Mouse (Mus musculus) cerebellum, adult 2 months (tissue): ENCODE data around the gene Olfr287.

Experiments
- CTCF ChIP-seq: fragments of 200-500 bp; IDR thresholded peaks from 2 replicates; pipeline ENCODE4 v1.5.1; 2011; ENCODE audit warnings: low read depth, mild to moderate bottlenecking, control low read depth, low read length, moderate library complexity, borderline replicate concordance; ENCODE audit not compliant: insufficient read depth
- POLR2A ChIP-seq: fragments of 200-500 bp; IDR thresholded peaks from 2 replicates; pipeline ENCODE4 v1.6.1; 2011; ENCODE audit warnings: low read length, control low read depth, borderline replicate concordance; ENCODE audit not compliant: insufficient read depth

DNA sequence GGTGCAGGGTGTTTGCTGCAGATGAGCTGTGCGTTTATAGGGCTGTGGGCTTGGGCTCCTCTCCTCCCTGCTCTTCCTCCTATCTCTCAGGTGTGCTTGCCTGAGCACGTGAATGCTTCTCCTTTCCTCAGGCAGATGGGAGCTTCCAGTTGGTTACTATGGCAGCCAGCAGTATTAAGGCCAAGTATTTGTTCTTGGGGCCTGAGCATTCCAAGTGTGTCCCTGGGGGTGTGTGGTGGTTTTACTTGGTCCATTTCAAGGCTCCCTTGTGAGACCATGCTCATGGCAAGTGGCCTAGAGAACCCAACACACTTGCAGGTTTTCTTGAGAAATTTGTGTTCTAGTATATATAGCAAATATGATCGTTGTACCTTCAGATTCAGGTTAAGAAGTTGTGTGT is 25.4 kb downstream of the Olfr287 start, which contains the start of gene Olfr288:
- no peak for TF ChIP-seq CTCF
- TF ChIP-seq POLR2A = no peak
